Mouse (Mus musculus) liver, adult 2 months (tissue): ENCODE results near the gene Clasp1. TPM values are rescaled to one million over a fixed set of nuclear protein-coding genes. Genes with fewer than 3 reads are reported as not detected.

Experiments used
- DNase-seq: peaks from one replicate; pipeline ENCODE4 v3.0.0-alpha.2; 2011; ENCODE audit warnings: low read depth, low spot score; ENCODE audit errors: extremely low read depth
- H3K27ac ChIP-seq: fragments of 200-500 bp; replicated peaks from 2 replicates; pipeline ENCODE4 v1.5.1; 2012; ENCODE audit warnings: low read depth, mild to moderate bottlenecking, control low read depth, inconsistent platforms, low read length; ENCODE audit not compliant: insufficient read depth
- H3K27me3 ChIP-seq: fragments of 200-500 bp; 2 replicates; pipeline ENCODE4 v1.6.1; 2012; ENCODE audit warnings: mild to moderate bottlenecking, moderate library complexity, low read length, inconsistent platforms; ENCODE audit not compliant: control insufficient read depth, insufficient read depth
- H3K36me3 ChIP-seq: fragments of 200-500 bp; 2 replicates; pipeline ENCODE4 v1.6.1; 2012; ENCODE audit warnings: low read length, inconsistent platforms; ENCODE audit not compliant: control insufficient read depth, insufficient read depth
- H3K4me1 ChIP-seq: fragments of 200-500 bp; 2 replicates; pipeline ENCODE4 v1.6.1; 2011; ENCODE audit warnings: low read length; ENCODE audit not compliant: control insufficient read depth, insufficient read depth
- H3K4me3 ChIP-seq: fragments of 200-500 bp; 2 replicates; pipeline ENCODE4 v1.5.1; 2011; ENCODE audit warnings: low read depth, mild to moderate bottlenecking, control low read depth, low read length, moderate library complexity; ENCODE audit not compliant: insufficient read depth
- H3K79me2 ChIP-seq: fragments of 200-500 bp; 2 replicates; pipeline ENCODE4 v1.6.1; 2012; ENCODE audit warnings: inconsistent platforms, mild to moderate bottlenecking, low read length, moderate library complexity; ENCODE audit not compliant: control insufficient read depth, insufficient read depth
- H3K9ac ChIP-seq: fragments of 200-500 bp; 2 replicates; pipeline ENCODE4 v1.6.1; 2012; ENCODE audit warnings: low read depth, mild to moderate bottlenecking, control low read depth, inconsistent platforms, low read length
- CTCF ChIP-seq: fragments of 200-500 bp; IDR thresholded peaks from 2 replicates; pipeline ENCODE4 v1.5.1; 2011; ENCODE audit warnings: low read depth, low read length, control low read depth
- POLR2A ChIP-seq: fragments of 200-500 bp; IDR thresholded peaks from 2 replicates; pipeline ENCODE4 v1.6.1; 2011; ENCODE audit warnings: low read length, control low read depth; ENCODE audit not compliant: insufficient read depth; ENCODE audit errors: extremely low read depth
- WGBS: fragments of 180-500 bp; shearing (Covaris S2); methylation state at CpG from one replicate; pipeline ENCODE4 v1.1.7; 2018; 5-methylcytosine and 5-hydroxymethylcytosine counted together
- polyA plus RNA-seq: library from polyadenylated mRNA; depleted of rRNA; stranded (reverse); fragments of >200 nt; gene quantifications from 2 replicates; pipeline ENCODE4 v1.2.3, GENCODE M21; 2012
- total RNA-seq: library from RNA; depleted of rRNA; stranded (reverse); fragments of >200 nt; gene quantifications from 2 replicates; pipeline ENCODE4 v1.2.3, GENCODE M21; 2014

Clasp1 gene
- total and polyA plus RNA-seq, 2 experiments: 4.1 to 12.1 TPM

- no peak for DNase-seq
- Histone ChIP-seq H3K36me3 (peaks cover 5% of the 10 kb centered on the region; the same call in 1 of the 2 replicates), H3K27ac (no peak overlapping the region), H3K79me2 (0 out of 2 replicates have a peak, but pooled peaks cover 4% of the 10 kb centered on the region), H3K27me3 (no peaks in the 10 kb centered on the region), H3K4me1 (peaks cover 9% of the 10 kb centered on the region), H3K4me3 (no peak overlapping the region), H3K9ac (no peak overlapping the region)
- 75% methylated on average over 5 of the region's 5 CpGs for WGBS
- TF ChIP-seq POLR2A (no peak), CTCF (no peak)
These were observed 71.9 kb downstream of the Clasp1 start for GRCm38 (mm10) chr1:118460716-118461115.

- WGBS: 98% methylated on average over 6 of the region's 6 CpGs
- peaks cover 10% of the 10 kb centered on the region; the same call in 1 of the 2 replicates for H3K36me3 ChIP-seq
- TF ChIP-seq CTCF (peak; percentile 44; the same call in 1 of the 2 replicates), POLR2A (no peak)
These were observed 77.2 kb downstream of the Clasp1 start for GRCm38 (mm10) chr1:118466041-118466440.

GRCm38 (mm10) chr1:118472386-118472785, 83.5 kb downstream of the Clasp1 start:
- no peaks in the 10 kb centered on the region for H3K79me2 ChIP-seq
- H3K9ac ChIP-seq: no peak overlapping the region
- H3K27ac ChIP-seq: no peak overlapping the region
- H3K36me3 ChIP-seq: peaks cover 9% of the 10 kb centered on the region; the same call in 1 of the 2 replicates
- no peaks in the 10 kb centered on the region for H3K4me1 ChIP-seq
- no peak overlapping the region for H3K4me3 ChIP-seq
- TF ChIP-seq POLR2A (no peak), CTCF (no peak)
- H3K27me3 ChIP-seq: no peaks in the 10 kb centered on the region
- no peak for DNase-seq
- WGBS: 52% methylated on average over 8 of the region's 8 CpGs

More at GRCm38 (mm10) chr1:118466041-118466440, 77.2 kb downstream of the Clasp1 start:
- Histone ChIP-seq H3K9ac (no peak overlapping the region), H3K4me1 (no peaks in the 10 kb centered on the region), H3K4me3 (no peak overlapping the region), H3K27ac (no peak overlapping the region), H3K27me3 (no peaks in the 10 kb centered on the region), H3K79me2 (0 out of 2 replicates have a peak, but pooled peaks cover 3% of the 10 kb centered on the region)
- DNase-seq: no peak

- Histone ChIP-seq H3K79me2 (no peaks in the 10 kb centered on the region), H3K36me3 (peaks cover 4% of the 10 kb centered on the region; the same call in 1 of the 2 replicates), H3K4me1 (peaks cover 4% of the 10 kb centered on the region), H3K27me3 (no peaks in the 10 kb centered on the region), H3K9ac (no peak overlapping the region), H3K27ac (no peak overlapping the region), H3K4me3 (no peak overlapping the region)
- WGBS: 4% methylated on average over 4 of the region's 4 CpGs
- TF ChIP-seq POLR2A: no peak
- TF ChIP-seq CTCF: peak; percentile 64
- peak; percentile 72 for DNase-seq
These were observed 88.1 kb downstream of the Clasp1 start for GRCm38 (mm10) chr1:118476919-118477318.

GRCm38 (mm10) chr1:118479246-118479645, 90.4 kb downstream of the Clasp1 start:
- no peaks in the 10 kb centered on the region for H3K27me3 ChIP-seq
- peaks cover 4% of the 10 kb centered on the region for H3K4me1 ChIP-seq
- DNase-seq: peak; percentile 14
- TF ChIP-seq POLR2A: no peak
- TF ChIP-seq CTCF: no peak
- no peaks in the 10 kb centered on the region for H3K36me3 ChIP-seq
- no peak overlapping the region for H3K9ac ChIP-seq
- no peak overlapping the region for H3K4me3 ChIP-seq
- H3K79me2 ChIP-seq: peaks cover 3% of the 10 kb centered on the region; the same call in 1 of the 2 replicates
- H3K27ac ChIP-seq: no peak overlapping the region
- WGBS: 12% methylated on average over 4 of the region's 4 CpGs
